8 mouse cellular contexts compared by ENCODE assay signal in the genomic region with DNA sequence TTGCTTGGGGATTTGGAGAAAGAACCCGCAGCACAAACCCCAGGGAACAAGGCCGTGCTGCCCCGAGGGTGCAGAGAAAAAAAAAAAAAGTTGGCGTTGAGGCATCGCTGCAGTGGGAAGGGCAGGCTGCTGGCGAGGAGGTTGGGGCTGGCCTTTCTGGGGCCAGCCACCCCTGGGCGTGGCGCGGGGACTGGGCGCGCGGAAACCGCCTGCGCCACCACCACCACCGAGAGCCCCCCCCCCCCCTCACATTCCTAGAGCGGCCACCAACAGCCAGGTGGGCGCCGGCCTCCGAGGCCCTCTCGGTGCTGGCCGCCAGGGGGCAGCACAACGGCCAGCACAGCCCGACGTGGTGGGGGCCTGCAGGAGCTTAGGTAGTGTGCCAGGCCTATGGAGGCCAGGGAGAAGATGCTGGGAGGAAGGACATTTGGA. TPM values are rescaled to one million over a fixed set of nuclear protein-coding genes. Genes with fewer than 3 reads are reported as not detected.
DNase-seq lines count a peak whose midpoint lies in the region; ATAC-seq and TF ChIP-seq lines count a peak whose summit lies in the region.

No protein-coding gene starts in this region.

- H3K27me3 ChIP-seq in forebrain, embryonic 14.5 days (replicated peaks; ENCODE audit: control insufficient read depth, insufficient read depth, low read length): no peaks in the 10 kb centered on the region

- H3K4me2 ChIP-seq in forebrain, embryonic 14.5 days (ENCODE audit: low read length): peak overlapping the region; percentile 57

- no peak overlapping the region for H3K27ac ChIP-seq in forebrain, embryonic 14.5 days (ENCODE audit: low read depth, low read length)
- H3K27ac ChIP-seq in layer of hippocampus, adult 2 months: no peak overlapping the region

- peak overlapping the region; percentile 61 for H3K9ac ChIP-seq in forebrain, embryonic 14.5 days (ENCODE audit: low read length)

- peak; percentile 96 for TF ChIP-seq CTCF in layer of hippocampus, adult 2 months (conservative IDR thresholded peaks at IDR 0.05)

- H3K4me3 ChIP-seq in forebrain, embryonic 14.5 days (ENCODE audit: low read depth, low read length): peak overlapping the region; percentile 35
- peak overlapping the region; percentile 41 for H3K4me3 ChIP-seq in layer of hippocampus, adult 2 months

- DNase-seq in Muller cell, postnatal 12 days (ENCODE audit: inconsistent ontology term): peak; percentile 82
- DNase-seq in cerebellum, adult 11-12 months: peak; percentile 92
- DNase-seq in forebrain, embryonic 14.5 days (ENCODE audit: low spot score): peak; percentile 80
- DNase-seq in layer of hippocampus, adult 2 months (ENCODE audit: low spot score in 2 of 2): peak in 1 of 2 experiments; percentile 62
- DNase-seq in lung, postnatal 10 days: peak; percentile 80
- DNase-seq in ovary, postnatal 14 days (ENCODE audit: low spot score): peak; percentile 58
- DNase-seq in thymus, postnatal 14 days: peak; percentile 87

- WGBS in forebrain, embryonic 14.5 days: under 1% methylated on average over 23 of the region's 24 CpGs

- no peaks in the 10 kb centered on the region for H3K4me1 ChIP-seq in forebrain, embryonic 14.5 days (ENCODE audit: control insufficient read depth, insufficient read depth, low read length)

- H3K9me3 ChIP-seq in forebrain, embryonic 14.5 days (replicated peaks; ENCODE audit: control insufficient read depth, low read length): no peaks in the 10 kb centered on the region

- no peaks in the 10 kb centered on the region for H3K36me3 ChIP-seq in forebrain, embryonic 14.5 days (ENCODE audit: control insufficient read depth, insufficient read depth, low read length)

- ATAC-seq in forebrain, embryonic 14.5 days: peak; percentile 96
- ATAC-seq in hematopoietic stem cell, adult 5-6 weeks (replicated peaks in 1 of 2; ENCODE audit: insufficient read depth in 1 of 2, low FRiP score in 2 of 2, low TSS enrichment in 1 of 2, low read depth in 1 of 2, poor library complexity in 2 of 2, severe bottlenecking in 2 of 2): peak; percentile 88 to 95

RNA-seq across cellular contexts. Expression of a gene that starts 32.6 kb away (rescaled TPM):
- 7.5 and 8.0 TPM in 2 replicates for polyA plus RNA-seq in forebrain, embryonic 14.5 days (2014; fragmentation: Nextera tagmentation; extraction: Ambion mirVana)
- 16.2 and 34.6 TPM in 2 replicates for total RNA-seq in hematopoietic stem cell, adult 5-6 weeks (2017)
- 10 to 100 TPM; 36.8 to 37.4 TPM for total RNA-seq in layer of hippocampus, adult 2 months (2021)
